Mouse (Mus musculus): Measurements from ENCODE around the gene Samd9l. TPM values are rescaled to one million over a fixed set of nuclear protein-coding genes. Genes with fewer than 3 reads are reported as not detected.

Gene Samd9l
- polyA plus RNA-seq (2017; shearing (Covaris generic)) = 134 TPM

GRCm38 (mm10) chr6:3399340-3400068 lies at the start of gene Samd9l:
Samd9l (minus strand) TSS chr6:3399572.

Other genes with a start within 250 kb of the Samd9l start
- gene Hepacam2, start 98.7 kb upstream of the Samd9l start, polyA plus RNA-seq (2017; shearing (Covaris generic)) = 0.32 TPM
- 29.6 TPM for gene Vps50, start 98.8 kb upstream of the Samd9l start, polyA plus RNA-seq (2017; shearing (Covaris generic))